Mouse (Mus musculus) layer of hippocampus, adult 11-12 months (tissue): ENCODE data around the gene Grap2.

Source experiments
- DNase-seq: peaks from one replicate; pipeline ENCODE4 v3.0.0; 2022; ENCODE audit warnings: low spot score

The Grap2 gene

GRCm38 (mm10) chr15:80682343-80682742 is 109.9 kb downstream of the Grap2 start:
- no peak for DNase-seq

- DNase-seq: no peak
Observed at GRCm38 (mm10) chr15:80683151-80683550, 110.8 kb downstream of the Grap2 start.

GRCm38 (mm10) chr15:80683990-80684389 is 111.6 kb downstream of the Grap2 start:
- no peak for DNase-seq

- no peak for DNase-seq
Observed at GRCm38 (mm10) chr15:80684786-80685602, 112.6 kb downstream of the Grap2 start.

GRCm38 (mm10) chr15:80685603-80685895 is 113.2 kb downstream of the Grap2 start:
- DNase-seq: no peak

- no peak for DNase-seq
Observed at GRCm38 (mm10) chr15:80688536-80688935, 116.1 kb downstream of the Grap2 start.

GRCm38 (mm10) chr15:80693492-80693891 is 121.1 kb downstream of the Grap2 start:
- no peak for DNase-seq

- peak; percentile 76 for DNase-seq
Observed at GRCm38 (mm10) chr15:80694125-80694910, 121.9 kb downstream of the Grap2 start.

GRCm38 (mm10) chr15:80697564-80697963 is 125.2 kb downstream of the Grap2 start:
- no peak for DNase-seq

GRCm38 (mm10) chr15:80701481-80702257 is 129.3 kb downstream of the Grap2 start:
- DNase-seq: no peak
